Mouse (Mus musculus) spleen, adult 2 months (tissue): ENCODE data around the gene Tex14.

ENCODE experiments used
- CTCF ChIP-seq: fragments of 200-500 bp; IDR thresholded peaks from 2 replicates; pipeline ENCODE4 v1.5.1; 2011; ENCODE audit warnings: mild to moderate bottlenecking, inconsistent platforms; ENCODE audit not compliant: insufficient read depth, insufficient read length, insufficient replicate concordance; ENCODE audit errors: extremely low read depth
- POLR2A ChIP-seq: fragments of 200-500 bp; IDR thresholded peaks from 2 replicates; pipeline ENCODE4 v1.6.1; 2011; ENCODE audit warnings: low read depth, low read length, inconsistent platforms

DNA sequence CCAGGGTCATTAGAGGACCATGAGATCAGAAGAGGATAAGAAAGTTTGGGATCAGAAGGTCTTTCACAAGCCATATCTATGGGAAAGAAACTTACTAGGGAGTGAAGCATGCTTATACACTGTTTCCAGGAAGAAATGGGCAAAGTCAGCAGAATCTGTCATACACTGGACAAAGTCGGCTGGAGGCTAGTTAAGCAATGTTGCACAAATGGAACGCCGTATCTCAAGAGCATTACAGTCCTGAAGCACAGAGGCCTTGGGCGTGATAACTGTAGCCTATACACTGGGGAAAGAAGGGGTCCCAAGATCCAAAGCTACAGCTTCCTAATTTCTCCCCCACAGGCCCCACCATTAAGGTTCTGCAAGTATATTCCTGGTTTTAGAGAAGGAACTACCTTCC, 51.1 kb downstream of the Tex14 start:
- TF ChIP-seq CTCF (no peak), POLR2A (no peak)
